Mouse (Mus musculus) erythroblast, adult 5-6 weeks (primary cell): ENCODE measurements at regions not wholly inside any gene's neighbourhood (a gene's known extent, or its start where the extent isn't known, plus 50 kb on each side); places are given as distances from the start of the nearest gene placed in this dataset.
"Not testable (repeated sequence)": the region's sequence is repeated elsewhere in the genome, so short reads cannot be mapped to it uniquely, and the experiment has no call there.

Source experiments
- ATAC-seq: replicated peaks from 2 replicates; pipeline ENCODE4 v1.8.0; 2016; ENCODE audit warnings: moderate number of reproducible peaks, mild to moderate bottlenecking, moderate TSS enrichment, inconsistent platforms; ENCODE audit not compliant: poor library complexity, low FRiP score, severe bottlenecking

GRCm38 (mm10) chr13:82007222-82007621 lies 224.3 kb downstream of the Cetn3 start:
- no peak for ATAC-seq

GRCm38 (mm10) chr13:82039623-82040022 lies 256.7 kb downstream of the Cetn3 start:
- ATAC-seq = no peak

- ATAC-seq = no peak
These were observed 275.4 kb downstream of the Cetn3 start for GRCm38 (mm10) chr13:82058131-82058731.

GRCm38 (mm10) chr13:82058872-82059271 lies 276.0 kb downstream of the Cetn3 start:
- no peak for ATAC-seq

- ATAC-seq = no peak
These were observed 276.6 kb downstream of the Cetn3 start for GRCm38 (mm10) chr13:82059498-82059897.

- ATAC-seq = not testable (repeated sequence)
These were observed 281.0 kb downstream of the Cetn3 start for GRCm38 (mm10) chr13:82063880-82064279.

- ATAC-seq = no peak
These were observed 283.3 kb downstream of the Cetn3 start for GRCm38 (mm10) chr13:82066174-82066573.

- no peak for ATAC-seq
These were observed 283.9 kb downstream of the Cetn3 start for GRCm38 (mm10) chr13:82066674-82067270.

- ATAC-seq = no peak
These were observed 289.6 kb downstream of the Cetn3 start for GRCm38 (mm10) chr13:82072449-82072848.

- ATAC-seq = no peak
These were observed 290.5 kb downstream of the Cetn3 start for GRCm38 (mm10) chr13:82073343-82073742.

GRCm38 (mm10) chr13:82081375-82081774 lies 298.5 kb downstream of the Cetn3 start:
- ATAC-seq = no peak

- ATAC-seq = no peak
These were observed 304.8 kb downstream of the Cetn3 start for GRCm38 (mm10) chr13:82087635-82088034.

- no peak for ATAC-seq
These were observed 309.3 kb downstream of the Cetn3 start for GRCm38 (mm10) chr13:82092186-82092585.

- ATAC-seq = no peak
These were observed 323.2 kb downstream of the Cetn3 start for GRCm38 (mm10) chr13:82106032-82106431.

- no peak for ATAC-seq
These were observed 347.2 kb downstream of the Cetn3 start for GRCm38 (mm10) chr13:82129777-82130735.
